Mouse (Mus musculus) megakaryocyte, embryonic 14.5 days (primary cell): ENCODE measurements at regions not wholly inside any gene's neighbourhood (a gene's known extent, or its start where the extent isn't known, plus 50 kb on each side); places are given as distances from the start of the nearest gene placed in this dataset.

ENCODE experiments used
- FLI1 ChIP-seq: IDR thresholded peaks from 2 replicates; pipeline ENCODE4 v1.6.1; 2012; ENCODE audit warnings: low read length, inconsistent platforms, mixed read lengths
- GATA1 ChIP-seq: IDR thresholded peaks from 3 replicates; pipeline ENCODE4 v1.6.1; 2012; ENCODE audit warnings: mixed read lengths, low read length, inconsistent platforms, borderline replicate concordance

DNA sequence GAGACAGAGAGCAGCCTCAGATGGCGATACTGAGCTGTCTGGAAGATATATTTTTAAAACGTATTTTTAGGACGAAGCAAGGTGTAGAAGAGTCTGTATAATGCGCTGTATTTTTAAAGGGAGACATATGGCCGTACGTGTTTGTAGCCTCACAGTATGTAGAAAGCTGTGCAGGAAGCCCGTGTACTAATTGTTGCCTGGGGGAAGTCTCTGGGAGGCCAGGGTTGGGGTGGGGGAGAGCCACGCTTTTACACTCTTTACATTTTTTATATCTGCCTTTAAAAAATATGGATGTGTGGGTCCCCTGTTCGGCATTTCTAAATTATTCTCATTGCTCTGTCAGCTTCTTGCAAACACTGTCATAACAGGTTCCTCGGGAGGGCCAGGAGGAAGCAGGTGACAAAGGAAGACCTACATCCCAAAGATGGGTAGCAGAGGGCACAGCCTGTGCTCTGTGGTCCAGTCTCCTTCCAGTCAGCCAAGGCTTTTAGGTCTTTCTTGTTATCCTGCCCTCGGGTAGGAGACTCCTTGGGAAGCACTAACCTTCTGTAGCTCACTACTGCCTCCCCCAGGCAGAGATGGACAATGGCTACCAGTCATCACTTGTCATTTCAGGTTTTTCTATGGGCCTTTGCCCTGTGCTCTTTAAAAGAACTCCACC, 74.1 kb upstream of the Cdh5 start:
- TF ChIP-seq GATA1 (no peak), FLI1 (no peak)
